Comparison of ENCODE assay signal across 12 mouse cellular contexts in genomic region chrX:101932244-101932643, GRCm38 (mm10).
DNase-seq lines count a peak whose midpoint lies in the region; ATAC-seq and TF ChIP-seq lines count a peak whose summit lies in the region.
"Had no signal": no experiment of that assay in that cellular context is flagged by ENCODE, and none has a peak within 500 bp of the region (broad histone marks: within the 10 kb centered on the region; RNA-seq: fewer than 3 reads in every experiment).

No protein-coding gene starts in this region.

- H3K4me2 ChIP-seq in heart, embryonic 11.5 days = no peak overlapping the region
- no peak overlapping the region for H3K4me2 ChIP-seq in kidney, embryonic 15.5 days
- H3K4me2 ChIP-seq: stomach, embryonic 15.5 days had no signal

- H3K27me3 ChIP-seq in heart, adult 2 months (ENCODE audit: control insufficient read depth, insufficient read depth, low read length) = no peaks in the 10 kb centered on the region
- H3K27me3 ChIP-seq in heart, embryonic 11.5 days (ENCODE audit: control insufficient read depth, insufficient read depth, low read length) = peaks cover 5% of the 10 kb centered on the region
- H3K27me3 ChIP-seq in kidney, embryonic 15.5 days = peaks cover 73% of the 10 kb centered on the region

- no peaks in the 10 kb centered on the region for H3K36me3 ChIP-seq in heart, adult 2 months (ENCODE audit: control insufficient read depth, insufficient read depth, low read length)
- no peaks in the 10 kb centered on the region for H3K36me3 ChIP-seq in heart, embryonic 11.5 days (ENCODE audit: control insufficient read depth, insufficient read depth, low read length)
- H3K36me3 ChIP-seq in kidney, embryonic 15.5 days = no peaks in the 10 kb centered on the region
- H3K36me3 ChIP-seq: stomach, embryonic 15.5 days had no signal

- no peak for TF ChIP-seq EP300 in heart, adult 2 months (IDR thresholded peaks at IDR 0.05; ENCODE audit: insufficient read depth, low read depth, low read length)

- H3K4me1 ChIP-seq in heart, adult 2 months (ENCODE audit: control insufficient read depth, insufficient read depth, low read length) = no peaks in the 10 kb centered on the region
- H3K4me1 ChIP-seq in heart, embryonic 11.5 days (ENCODE audit: control insufficient read depth, insufficient read depth, low read length) = no peaks in the 10 kb centered on the region; the same call in 1 of the 2 replicates
- H3K4me1 ChIP-seq in kidney, embryonic 15.5 days = no peaks in the 10 kb centered on the region
- H3K4me1 ChIP-seq: stomach, embryonic 15.5 days had no signal

- no peak for ATAC-seq in heart, embryonic 11.5 days (replicated peaks; ENCODE audit: insufficient number of reproducible peaks, low FRiP score, low TSS enrichment)
- no peak for ATAC-seq in kidney, embryonic 15.5 days (replicated peaks; ENCODE audit: low FRiP score)
- ATAC-seq: forebrain, embryonic 16.5 days; midbrain, embryonic 16.5 days had no signal

- no peak overlapping the region for H3K4me3 ChIP-seq in heart, adult 2 months
- no peak overlapping the region for H3K4me3 ChIP-seq in heart, embryonic 11.5 days (ENCODE audit: low read depth, low read length)
- H3K4me3 ChIP-seq in gastrocnemius, adult 2 months = no peak overlapping the region
- H3K4me3 ChIP-seq in kidney, embryonic 15.5 days (replicated peaks) = no peak overlapping the region
- H3K4me3 ChIP-seq: stomach, embryonic 15.5 days had no signal

- no peaks in the 10 kb centered on the region for H3K9me3 ChIP-seq in heart, embryonic 11.5 days (replicated peaks; ENCODE audit: control insufficient read depth, low read length)
- no peaks in the 10 kb centered on the region for H3K9me3 ChIP-seq in kidney, embryonic 15.5 days (replicated peaks)
- H3K9me3 ChIP-seq: stomach, embryonic 15.5 days had no signal

- TF ChIP-seq POLR2A in heart, adult 2 months (IDR thresholded peaks at IDR 0.05; ENCODE audit: insufficient read depth, low read depth, low read length) = no peak

- H3K9ac ChIP-seq in heart, adult 2 months (ENCODE audit: low read depth, low read length) = no peak overlapping the region
- no peak overlapping the region for H3K9ac ChIP-seq in heart, embryonic 11.5 days (ENCODE audit: low read depth, low read length)
- no peak overlapping the region for H3K9ac ChIP-seq in kidney, embryonic 15.5 days
- H3K9ac ChIP-seq: liver, embryonic 14.5 days; stomach, embryonic 15.5 days had no signal

- no peaks in the 10 kb centered on the region for H3K79me2 ChIP-seq in heart, adult 2 months (replicated peaks; ENCODE audit: control insufficient read depth, insufficient read depth, low read length)

- intact Hi-C loops in heart, adult 2 months (cut with DNase I) = no loop called here
- intact Hi-C loops in gastrocnemius, adult 2 months (cut with DNase I) = no loop called here

- H3K27ac ChIP-seq in heart, adult 2 months = no peak overlapping the region
- no peak overlapping the region for H3K27ac ChIP-seq in heart, embryonic 11.5 days (ENCODE audit: low read depth, low read length)
- peak overlapping the region; percentile 54 for H3K27ac ChIP-seq in gastrocnemius, adult 2 months
- H3K27ac ChIP-seq in kidney, embryonic 15.5 days = no peak overlapping the region
- H3K27ac ChIP-seq: liver, embryonic 14.5 days; stomach, embryonic 15.5 days had no signal

- DNase-seq in heart, adult 2 months = peak; percentile 59 to 61
- DNase-seq in adrenal gland, postnatal 25 days = peak; percentile 16
- DNase-seq in gastrocnemius, adult 2 months = peak; percentile 81
- DNase-seq in lung, postnatal 36 days = peak; percentile 40
- no peak for DNase-seq in thymus, postnatal 4 days
- DNase-seq in thymus, postnatal 14 days = no peak

- 42% methylated on average over 7 of the region's 7 CpGs for WGBS in heart, adult 2 months
- 72% methylated on average over 7 of the region's 7 CpGs for WGBS in heart, embryonic 11.5 days (ENCODE audit: insufficient replicate concordance)
- 85% methylated on average over 7 of the region's 7 CpGs for WGBS in kidney, embryonic 15.5 days

- no peak for TF ChIP-seq CTCF in heart, adult 2 months (IDR thresholded peaks at IDR 0.05)
- no peak for TF ChIP-seq CTCF in gastrocnemius, adult 2 months (IDR thresholded peaks at IDR 0.05)

Comparison
In these comparisons a context has a peak if more than half of its experiments do, and no peak if none do; other contexts are left out.
1. DNase-seq: peak in heart, adult 2 months (2 of 2), adrenal gland, postnatal 25 days (single experiment), gastrocnemius, adult 2 months (single experiment) and lung, postnatal 36 days (single experiment); none in thymus, postnatal 4 days (single experiment) and thymus, postnatal 14 days (single experiment).